Comparison of ENCODE assay signal across 21 mouse cellular contexts in genomic region chr6:92862599-92862998, GRCm38 (mm10). TPM values are rescaled to one million over a fixed set of nuclear protein-coding genes. Genes with fewer than 3 reads are reported as not detected.
"Had no signal": no experiment of that assay in that cellular context is flagged by ENCODE, and none has a peak within 500 bp of the region (broad histone marks: within the 10 kb centered on the region; RNA-seq: fewer than 3 reads in every experiment).

No protein-coding gene starts in this region.

- H3K4me1 ChIP-seq: limb, embryonic 15.5 days; liver, embryonic 12.5 days; midbrain, embryonic 10.5 days; neural tube, embryonic 12.5 days had no signal

- H3K27ac ChIP-seq: limb, embryonic 15.5 days; liver, embryonic 12.5 days; midbrain, embryonic 10.5 days; neural tube, embryonic 12.5 days had no signal

- H3K36me3 ChIP-seq: midbrain, embryonic 10.5 days; neural tube, embryonic 12.5 days had no signal

- ATAC-seq: liver, embryonic 12.5 days had no signal

- H3K9ac ChIP-seq: limb, embryonic 15.5 days; liver, embryonic 12.5 days; lung, embryonic 14.5 days; neural tube, embryonic 12.5 days had no signal

- H3K9me3 ChIP-seq: limb, embryonic 15.5 days; liver, embryonic 12.5 days; midbrain, embryonic 10.5 days; neural tube, embryonic 12.5 days had no signal

- H3K4me2 ChIP-seq: limb, embryonic 15.5 days; liver, embryonic 12.5 days; lung, embryonic 14.5 days; neural tube, embryonic 12.5 days had no signal

- H3K4me3 ChIP-seq: limb, embryonic 15.5 days; liver, embryonic 12.5 days; midbrain, embryonic 10.5 days; neural tube, embryonic 12.5 days had no signal

- DNase-seq: kidney, postnatal 25 days; layer of hippocampus, postnatal 36 days; lung, embryonic 14.5 days; lung, postnatal 10 days; lung, postnatal 4 days; midbrain, embryonic 14.5 days; retina, postnatal 1 day; right cerebral cortex, postnatal 4 days; spleen, adult 18-20 months; thymus, postnatal 36 days had no signal

- H3K27me3 ChIP-seq: limb, embryonic 15.5 days; liver, embryonic 12.5 days; neural tube, embryonic 12.5 days had no signal

RNA-seq across cellular contexts. Expression of gene Gm15737, which starts 6.6 kb away (rescaled TPM):
- total RNA-seq: layer of hippocampus, postnatal 36 days; left cerebral cortex, postnatal 25 days; megakaryocyte, adult 5-6 weeks; monocyte, adult 5-6 weeks; neutrophil, adult 5-6 weeks had no signal
- polyA plus RNA-seq: liver, embryonic 12.5 days; liver, embryonic 16.5 days; midbrain, embryonic 10.5 days; midbrain, embryonic 14.5 days; neural tube, embryonic 12.5 days; thymus, postnatal 0 days had no signal

RNA-seq across cellular contexts. Expression of gene A730049H05Rik, which starts 46.3 kb away (rescaled TPM):
- total RNA-seq: left cerebral cortex, adult 8-10 months; megakaryocyte, adult 5-6 weeks; monocyte, adult 5-6 weeks; neutrophil, adult 5-6 weeks had no signal
- polyA plus RNA-seq: liver, embryonic 16.5 days; neural tube, embryonic 12.5 days had no signal
